Comparison of ENCODE assay signal across 10 mouse cellular contexts in the genomic region with DNA sequence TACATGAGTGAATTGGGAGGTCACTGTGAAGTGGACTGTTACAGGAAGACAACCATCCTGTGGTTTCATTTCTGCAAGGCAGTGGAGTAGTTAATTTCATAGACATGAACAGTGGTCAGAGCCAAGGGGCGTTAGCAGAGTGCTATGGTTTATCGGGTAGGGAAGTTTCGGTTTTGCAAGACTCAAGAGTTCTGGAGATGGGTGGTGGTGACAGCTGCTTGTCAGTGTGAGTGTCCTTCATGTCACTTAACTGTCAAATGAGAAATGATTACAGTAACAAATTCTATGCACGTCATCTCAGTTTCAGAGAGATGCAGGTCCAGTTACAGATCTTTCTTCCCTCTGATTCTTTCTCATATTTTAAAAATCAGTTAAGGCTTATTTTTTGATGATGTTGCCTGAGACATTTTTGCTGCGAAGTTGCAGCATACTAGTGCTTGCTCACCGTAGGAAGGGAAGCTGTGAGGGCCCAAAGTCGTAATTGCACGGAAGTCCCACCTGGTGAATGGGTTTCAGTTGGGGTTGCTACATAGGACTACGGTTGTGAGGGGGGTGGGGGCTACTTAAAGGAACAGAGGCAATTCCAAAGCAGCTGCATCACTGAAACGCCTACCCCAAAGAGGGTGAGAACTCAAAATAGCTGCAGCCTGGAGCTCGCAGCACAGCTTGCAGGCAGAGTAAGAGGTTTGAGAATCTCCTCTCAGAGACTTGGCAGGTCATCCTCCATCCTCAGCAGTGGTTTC. TPM values are rescaled to one million over a fixed set of nuclear protein-coding genes. Genes with fewer than 3 reads are reported as not detected.
DNase-seq lines count a peak whose midpoint lies in the region; ATAC-seq and TF ChIP-seq lines count a peak whose summit lies in the region.
"Had no signal": no experiment of that assay in that cellular context is flagged by ENCODE, and none has a peak within 500 bp of the region (broad histone marks: within the 10 kb centered on the region; RNA-seq: fewer than 3 reads in every experiment).

No protein-coding gene starts in this region.

- peak overlapping the region; percentile 45 for H3K4me3 ChIP-seq in gastrocnemius, adult 2 months
- peak overlapping the region; percentile 25; the same call in 1 of the 2 replicates for H3K4me3 ChIP-seq in liver, embryonic 13.5 days (replicated peaks)

- no peak for DNase-seq in gastrocnemius, adult 2 months
- DNase-seq in gastrocnemius, adult 18-20 months (ENCODE audit: low spot score) = no peak
- DNase-seq in CD4-positive, CD25-positive, alpha-beta regulatory T cell, adult 2 months (ENCODE audit: low read depth, low spot score) = peak; percentile 55
- DNase-seq in liver, embryonic 13.5 days = no peak
- peak; percentile 32 for DNase-seq in right cerebral cortex, postnatal 14 days
- DNase-seq in gastrocnemius, postnatal 25 days = no peak
- no peak for DNase-seq in cerebellum, postnatal 25 days
- DNase-seq: gastrocnemius, postnatal 14 days had no signal

- H3K36me3 ChIP-seq in liver, embryonic 13.5 days = no peaks in the 10 kb centered on the region

- WGBS in liver, embryonic 13.5 days (ENCODE audit: insufficient replicate concordance) = 17% methylated on average over 11 of the region's 11 CpGs

- H3K4me1 ChIP-seq in liver, embryonic 13.5 days (replicated peaks) = peaks cover 11% of the 10 kb centered on the region

- H3K27ac ChIP-seq in gastrocnemius, adult 2 months = no peak overlapping the region
- H3K27ac ChIP-seq in liver, embryonic 13.5 days = no peak overlapping the region

- no peaks in the 10 kb centered on the region for H3K27me3 ChIP-seq in liver, embryonic 13.5 days
- H3K27me3 ChIP-seq: CH12.LX had no signal

- peak; percentile 50; the same call in 1 of the 2 replicates for ATAC-seq in liver, embryonic 13.5 days (ENCODE audit: low read depth)
- ATAC-seq in cerebellum, adult (ENCODE audit: insufficient number of reproducible peaks, low FRiP score, low TSS enrichment) = no peak

- intact Hi-C loops in gastrocnemius, adult 2 months (cut with DNase I) = no loop called here

- no peak for TF ChIP-seq CTCF in gastrocnemius, adult 2 months (IDR thresholded peaks at IDR 0.05)

- no peak overlapping the region for H3K9ac ChIP-seq in liver, embryonic 13.5 days

- peak overlapping the region; percentile 35 for H3K4me2 ChIP-seq in liver, embryonic 13.5 days

- H3K9me3 ChIP-seq in liver, embryonic 13.5 days (replicated peaks) = no peaks in the 10 kb centered on the region

RNA-seq across cellular contexts. Expression of gene Cers6, which starts 46.7 kb away (rescaled TPM):
- 1 to 10 TPM in 1 of 2 experiments, under 1 TPM in 1; 0.59 to 1.6 TPM for total RNA-seq in gastrocnemius, adult 2 months (2021)
- total RNA-seq in gastrocnemius, adult 18-20 months (2021) = under 1 TPM; 0.80 to 0.97 TPM
- 3.6 and 5.8 TPM in 2 replicates for polyA plus RNA-seq in liver, embryonic 13.5 days (2015; fragmentation: Nextera tagmentation; extraction: Ambion mirVana)
- total RNA-seq in gastrocnemius, postnatal 25 days (2021) = 1 to 10 TPM; 1.7 to 2.5 TPM
- total RNA-seq: CH12.LX had no signal

Comparison
In these comparisons a context has a peak if more than half of its experiments do, and no peak if none do; other contexts are left out.
1. DNase-seq: peak in CD4-positive, CD25-positive, alpha-beta regulatory T cell, adult 2 months (single experiment) and right cerebral cortex, postnatal 14 days (single experiment); none in gastrocnemius, adult 2 months (single experiment), gastrocnemius, adult 18-20 months (single experiment), liver, embryonic 13.5 days (single experiment), gastrocnemius, postnatal 25 days (single experiment) and cerebellum, postnatal 25 days (0 of 2).